In the genomic region with DNA sequence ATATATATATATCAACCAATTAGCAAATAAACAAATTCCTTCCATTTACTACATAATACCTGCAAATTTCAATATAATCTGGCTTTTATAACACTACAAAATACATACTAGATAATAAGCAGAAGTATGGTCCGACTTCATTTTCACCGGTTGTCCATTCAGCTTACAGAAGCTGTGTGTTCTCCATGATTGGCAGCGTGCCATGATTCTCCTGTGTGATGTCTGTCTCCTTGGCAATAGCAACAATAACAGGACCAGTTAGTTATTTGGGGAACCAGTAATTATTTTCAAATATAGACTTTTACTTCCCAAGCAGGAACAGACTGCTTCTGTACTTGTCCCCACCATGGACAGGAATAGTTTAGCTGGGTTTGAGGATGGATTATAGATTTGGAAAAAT, we compare ENCODE assay signal across 12 mouse cellular contexts. TPM values are rescaled to one million over a fixed set of nuclear protein-coding genes. Genes with fewer than 3 reads are reported as not detected.
DNase-seq lines count a peak whose midpoint lies in the region; ATAC-seq and TF ChIP-seq lines count a peak whose summit lies in the region.
"Had no signal": no experiment of that assay in that cellular context is flagged by ENCODE, and none has a peak within 500 bp of the region (broad histone marks: within the 10 kb centered on the region; RNA-seq: fewer than 3 reads in every experiment).

No protein-coding gene starts in this region.

- no peak overlapping the region for H3K27ac ChIP-seq in hindbrain, postnatal 0 days
- H3K27ac ChIP-seq in hindbrain, embryonic 10.5 days = no peak overlapping the region
- H3K27ac ChIP-seq: limb, embryonic 12.5 days; neural tube, embryonic 15.5 days had no signal

- WGBS in hindbrain, postnatal 0 days = 32% methylated on average over 3 of the region's 3 CpGs
- WGBS in hindbrain, embryonic 10.5 days = 90% methylated on average over 3 of the region's 3 CpGs

- no peaks in the 10 kb centered on the region for H3K4me1 ChIP-seq in hindbrain, postnatal 0 days (ENCODE audit: insufficient read depth, low read length)
- no peaks in the 10 kb centered on the region for H3K4me1 ChIP-seq in hindbrain, embryonic 10.5 days (replicated peaks)
- H3K4me1 ChIP-seq: limb, embryonic 12.5 days; megakaryocyte, embryonic 14.5 days had no signal

- no peak overlapping the region for H3K9ac ChIP-seq in hindbrain, postnatal 0 days (replicated peaks; ENCODE audit: low read length)
- H3K9ac ChIP-seq: limb, embryonic 12.5 days; neural tube, embryonic 15.5 days had no signal

- ATAC-seq in hindbrain, postnatal 0 days = no peak

- no peak overlapping the region for H3K4me3 ChIP-seq in hindbrain, postnatal 0 days (ENCODE audit: low read length)
- no peak overlapping the region for H3K4me3 ChIP-seq in hindbrain, embryonic 10.5 days
- H3K4me3 ChIP-seq: limb, embryonic 12.5 days; megakaryocyte, embryonic 14.5 days; neural tube, embryonic 15.5 days had no signal

- peak; percentile 87 to 89 for DNase-seq in cerebellum, postnatal 10 days
- no peak for DNase-seq in cerebellum, adult 8-10 months
- peak; percentile 77 for DNase-seq in hindbrain, postnatal 0 days (ENCODE audit: low spot score)
- DNase-seq in hindbrain, embryonic 10.5 days (ENCODE audit: low spot score) = no peak
- peak; percentile 29 for DNase-seq in 3T3-L1 (ENCODE audit: low read depth, low spot score)
- DNase-seq in left cerebral cortex, postnatal 25 days (ENCODE audit: low spot score in 2 of 2) = peak; percentile 48 to 49
- no peak for DNase-seq in spleen, adult 18-20 months
- no peak for DNase-seq in thymus, postnatal 0 days (ENCODE audit: low spot score)
- DNase-seq: kidney, adult 2 months had no signal

- H3K36me3 ChIP-seq in hindbrain, postnatal 0 days (ENCODE audit: insufficient read depth, low read length) = no peaks in the 10 kb centered on the region
- H3K36me3 ChIP-seq in hindbrain, embryonic 10.5 days = no peaks in the 10 kb centered on the region
- H3K36me3 ChIP-seq: limb, embryonic 12.5 days; neural tube, embryonic 15.5 days had no signal

- no peak overlapping the region for H3K4me2 ChIP-seq in hindbrain, postnatal 0 days (ENCODE audit: low read depth, low read length)
- H3K4me2 ChIP-seq: limb, embryonic 12.5 days; neural tube, embryonic 15.5 days had no signal

- no peak for TF ChIP-seq CTCF in hindbrain, postnatal 0 days (IDR thresholded peaks at IDR 0.05; ENCODE audit: low read depth)

- intact Hi-C loops in left cerebral cortex, postnatal 25 days (cut with DNase I) = no loop called here

- no peaks in the 10 kb centered on the region for H3K9me3 ChIP-seq in hindbrain, postnatal 0 days (ENCODE audit: low read length)
- H3K9me3 ChIP-seq in hindbrain, embryonic 10.5 days = no peaks in the 10 kb centered on the region
- H3K9me3 ChIP-seq: limb, embryonic 12.5 days; neural tube, embryonic 15.5 days had no signal

- no peaks in the 10 kb centered on the region for H3K27me3 ChIP-seq in hindbrain, postnatal 0 days (ENCODE audit: insufficient read depth, low read length)
- no peaks in the 10 kb centered on the region for H3K27me3 ChIP-seq in hindbrain, embryonic 10.5 days (ENCODE audit: insufficient read depth, poor library complexity, severe bottlenecking)
- H3K27me3 ChIP-seq: limb, embryonic 12.5 days; megakaryocyte, embryonic 14.5 days; neural tube, embryonic 15.5 days had no signal

RNA-seq across cellular contexts. Expression of a gene that starts 11.0 kb away (rescaled TPM):
- total RNA-seq in hindbrain, postnatal 0 days (2014; rRNA removed) = 0.14 and 0.47 TPM in 2 replicates
- 0.93 and 1.2 TPM in 2 replicates for polyA plus RNA-seq in hindbrain, postnatal 0 days (2015; fragmentation: Nextera tagmentation; extraction: Ambion mirVana)
- polyA plus RNA-seq in hindbrain, embryonic 10.5 days (2016; fragmentation: Nextera tagmentation; extraction: Ambion mirVana) = 0.30 TPM in 1 of 2 replicates, not detected in the other
- 1 to 10 TPM; 2.4 to 3.1 TPM for total RNA-seq in left cerebral cortex, postnatal 25 days (2021)
- polyA plus RNA-seq in thymus, postnatal 0 days (2015; fragmentation: Nextera tagmentation; extraction: Ambion mirVana) = 0.53 and 1.1 TPM in 2 replicates

RNA-seq across cellular contexts. Expression of a gene that starts 39.7 kb away (rescaled TPM):
- 21.3 and 24.5 TPM in 2 replicates for total RNA-seq in hindbrain, postnatal 0 days (2014; rRNA removed)
- 13.1 and 13.4 TPM in 2 replicates for polyA plus RNA-seq in hindbrain, postnatal 0 days (2015; fragmentation: Nextera tagmentation; extraction: Ambion mirVana)
- 14.5 and 15.1 TPM in 2 replicates for polyA plus RNA-seq in hindbrain, embryonic 10.5 days (2016; fragmentation: Nextera tagmentation; extraction: Ambion mirVana)
- 10 to 100 TPM; 31.5 to 32.3 TPM for total RNA-seq in left cerebral cortex, postnatal 25 days (2021)
- 17.9 and 19.0 TPM in 2 replicates for polyA plus RNA-seq in thymus, postnatal 0 days (2015; fragmentation: Nextera tagmentation; extraction: Ambion mirVana)

RNA-seq across cellular contexts. Expression of a gene that starts 39.7 kb away (rescaled TPM):
- total RNA-seq in hindbrain, postnatal 0 days (2014; rRNA removed) = 3.3 and 4.0 TPM in 2 replicates
- polyA plus RNA-seq in hindbrain, postnatal 0 days (2015; fragmentation: Nextera tagmentation; extraction: Ambion mirVana) = 5.7 and 6.1 TPM in 2 replicates
- 7.1 and 8.1 TPM in 2 replicates for polyA plus RNA-seq in hindbrain, embryonic 10.5 days (2016; fragmentation: Nextera tagmentation; extraction: Ambion mirVana)
- total RNA-seq in left cerebral cortex, postnatal 25 days (2021) = 10 to 100 TPM; 11.1 to 11.7 TPM
- 34.4 and 36.5 TPM in 2 replicates for polyA plus RNA-seq in thymus, postnatal 0 days (2015; fragmentation: Nextera tagmentation; extraction: Ambion mirVana)

Comparison
In these comparisons a context has a peak if more than half of its experiments do, and no peak if none do; other contexts are left out.
1. DNase-seq: peak in cerebellum, postnatal 10 days (2 of 2), hindbrain, postnatal 0 days (single experiment), 3T3-L1 (single experiment) and left cerebral cortex, postnatal 25 days (2 of 2); none in cerebellum, adult 8-10 months (single experiment), hindbrain, embryonic 10.5 days (single experiment), spleen, adult 18-20 months (0 of 2) and thymus, postnatal 0 days (single experiment).